Mouse (Mus musculus) kidney, adult 2 months (tissue): ENCODE measurements at regions not wholly inside any gene's neighbourhood (a gene's known extent, or its start where the extent isn't known, plus 50 kb on each side); places are given as distances from the start of the nearest gene placed in this dataset.

ENCODE experiments used
- CTCF ChIP-seq: fragments of 200-500 bp; conservative IDR thresholded peaks from 2 replicates; pipeline ENCODE4 v1.5.1; 2011; ENCODE audit warnings: low read depth, mild to moderate bottlenecking, control low read depth, low read length, moderate library complexity, mixed read lengths; ENCODE audit not compliant: insufficient read depth, insufficient read length
- POLR2A ChIP-seq: fragments of 200-500 bp; IDR thresholded peaks from one replicate; pipeline ENCODE4 v1.6.1; 2011; ENCODE audit warnings: low read depth, low read length, control low read depth

GRCm38 (mm10) chr6:7779959-7780358 is 64.7 kb upstream of the C1galt1 start:
- TF ChIP-seq CTCF = no peak
- TF ChIP-seq POLR2A = no peak
